Mouse (Mus musculus): ENCODE results near the gene Zbtb26. TPM values are rescaled to one million over a fixed set of nuclear protein-coding genes. Genes with fewer than 3 reads are reported as not detected.

Gene Zbtb26
- total RNA-seq, 2 experiments from 2014 or later = 8.2 to 8.3 TPM

Other genes starting within 250 kb of the Zbtb26 start
- gene Olfr366, start 231.6 kb downstream of the Zbtb26 start, total RNA-seq (2015) = not detected in 2 replicates
- not detected in 2 replicates for gene Olfr366, start 231.6 kb downstream of the Zbtb26 start, total RNA-seq (2017)
- not detected in 2 replicates for gene Olfr368, start 116.6 kb downstream of the Zbtb26 start, total RNA-seq (2015)
- not detected in 2 replicates for gene Olfr368, start 116.6 kb downstream of the Zbtb26 start, total RNA-seq (2017)
- gene Pdcl, start 83.8 kb downstream of the Zbtb26 start, total RNA-seq (2015) = 27.3 TPM in 2 replicates
- 56.1 and 98.5 TPM in 2 replicates for gene Pdcl, start 83.8 kb downstream of the Zbtb26 start, total RNA-seq (2017)
- gene Rc3h2, start 20.2 kb downstream of the Zbtb26 start, total RNA-seq (2015) = 28.8 and 29.9 TPM in 2 replicates
- 23.1 and 37.1 TPM in 2 replicates for gene Rc3h2, start 20.2 kb downstream of the Zbtb26 start, total RNA-seq (2017)
- gene Zbtb6, start within 50 bp of the Zbtb26 start, total RNA-seq (2015) = 16.2 and 17.4 TPM in 2 replicates
- 20.3 and 22.3 TPM in 2 replicates for gene Zbtb6, start within 50 bp of the Zbtb26 start, total RNA-seq (2017)
- gene Rabgap1, start 144 bp upstream of the Zbtb26 start, total RNA-seq (2015) = 20.0 and 31.9 TPM in 2 replicates
- gene Rabgap1, start 144 bp upstream of the Zbtb26 start, total RNA-seq (2017) = 30.4 and 39.1 TPM in 2 replicates
- 1.5 and 1.7 TPM in 2 replicates for gene Gpr21, start 73.2 kb upstream of the Zbtb26 start, total RNA-seq (2015)
- 0.29 and 0.88 TPM in 2 replicates for gene Gpr21, start 73.2 kb upstream of the Zbtb26 start, total RNA-seq (2017)

Measured in megakaryocyte progenitor cell, adult 5-6 weeks (primary cell).